Mouse (Mus musculus) intestine, embryonic 15.5 days (tissue): ENCODE data around the gene Fanca. TPM values are rescaled to one million over a fixed set of nuclear protein-coding genes. Genes with fewer than 3 reads are reported as not detected.

Experiments
- ATAC-seq: fragments of 200-750 bp; cut with Nextera tagmentation; 2 replicates; pipeline ENCODE4 v1.8.0; 2017; ENCODE audit warnings: moderate TSS enrichment, moderate library complexity
- H3K27ac ChIP-seq: fragments of 300-500 bp; sonication (generic); 2 replicates; pipeline ENCODE4 v1.5.1; 2015; ENCODE audit warnings: mild to moderate bottlenecking, inconsistent platforms
- H3K27me3 ChIP-seq: fragments of 300-500 bp; sonication (generic); replicated peaks from 2 replicates; pipeline ENCODE4 v1.6.1; 2015; ENCODE audit warnings: inconsistent platforms
- H3K36me3 ChIP-seq: fragments of 300-500 bp; sonication (generic); 2 replicates; pipeline ENCODE4 v1.6.1; 2015; ENCODE audit warnings: inconsistent platforms
- H3K4me1 ChIP-seq: fragments of 300-500 bp; sonication (generic); replicated peaks from 2 replicates; pipeline ENCODE4 v1.6.1; 2015; ENCODE audit warnings: inconsistent platforms
- H3K4me2 ChIP-seq: fragments of 300-500 bp; sonication (generic); replicated peaks from 2 replicates; pipeline ENCODE4 v1.6.1; 2015; ENCODE audit warnings: mild to moderate bottlenecking, inconsistent platforms
- H3K4me3 ChIP-seq: fragments of 300-500 bp; sonication (generic); replicated peaks from 2 replicates; pipeline ENCODE4 v1.5.1; 2015; ENCODE audit warnings: inconsistent platforms
- H3K9ac ChIP-seq: fragments of 300-500 bp; sonication (generic); 2 replicates; pipeline ENCODE4 v1.6.1; 2015; ENCODE audit warnings: inconsistent platforms
- H3K9me3 ChIP-seq: fragments of 300-500 bp; sonication (generic); 2 replicates; pipeline ENCODE4 v1.6.1; 2016; ENCODE audit warnings: inconsistent platforms
- WGBS: fragments of 180-500 bp; shearing (Covaris S2); methylation state at CpG from one replicate; pipeline ENCODE4 v1.1.7; 2015; 5-methylcytosine and 5-hydroxymethylcytosine counted together
- polyA plus RNA-seq: library from polyadenylated mRNA; unstranded; fragments of >200 nt; fragmentation: Nextera tagmentation; extraction: Ambion mirVana; gene quantifications from 2 replicates; pipeline ENCODE4 v1.2.1, GENCODE M21; 2015

Fanca gene
- polyA plus RNA-seq, 1 experiment from 2014 or later, result 21.8 TPM

DNA sequence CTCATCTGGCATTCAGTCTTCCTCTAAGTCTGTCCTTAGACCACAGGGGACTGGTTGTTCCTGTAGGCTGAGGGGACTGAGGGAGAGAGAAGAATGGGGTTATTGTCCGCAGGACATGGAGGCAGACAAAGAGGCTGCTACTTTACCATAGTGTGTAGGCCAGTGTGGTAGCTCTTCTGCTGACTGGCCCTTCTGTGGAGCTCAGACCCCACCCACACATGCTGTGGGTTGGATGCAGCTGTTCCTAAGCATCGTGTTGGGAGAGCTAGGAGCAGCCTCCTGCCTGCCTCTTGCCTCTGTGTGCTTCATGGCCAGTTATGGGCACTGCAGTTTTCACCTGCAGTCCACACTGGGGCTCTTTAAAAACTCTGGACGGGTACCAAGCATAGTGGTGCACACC lies 61.3 kb downstream of the Fanca start:
- no peak overlapping the region for H3K4me2 ChIP-seq
- H3K27ac ChIP-seq, result no peak overlapping the region
- no peak overlapping the region for H3K4me3 ChIP-seq
- no peak overlapping the region for H3K9ac ChIP-seq
- no peaks in the 10 kb centered on the region for H3K27me3 ChIP-seq
- H3K4me1 ChIP-seq, result peaks cover 15% of the 10 kb centered on the region
- no peak for ATAC-seq
- H3K9me3 ChIP-seq, result no peaks in the 10 kb centered on the region
- WGBS, result 78% methylated on average over 3 of the region's 3 CpGs
- peaks cover 33% of the 10 kb centered on the region for H3K36me3 ChIP-seq

DNA sequence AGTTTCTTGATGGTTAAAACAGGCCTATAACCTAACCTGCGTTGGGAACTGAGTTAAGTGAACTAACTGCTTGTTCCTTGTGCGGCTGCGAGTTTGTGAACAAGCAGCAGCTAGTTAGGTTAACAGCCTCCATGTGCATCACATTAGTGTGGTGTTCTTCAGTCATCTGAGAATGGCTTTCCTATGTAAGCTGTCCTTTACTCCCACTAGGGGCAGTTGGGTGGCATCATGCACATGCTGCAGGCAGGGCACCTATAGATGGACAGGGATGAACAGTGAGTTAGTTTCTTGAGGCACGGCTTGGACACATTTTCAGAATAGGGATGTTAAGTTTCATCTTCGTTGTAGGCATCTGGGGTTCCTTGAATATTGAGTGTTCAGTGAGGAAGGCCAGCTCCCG lies 63.2 kb downstream of the Fanca start:
- ATAC-seq, result no peak
- Histone ChIP-seq H3K4me1 (peaks cover 15% of the 10 kb centered on the region), H3K4me3 (peak overlapping the region; percentile 96), H3K9me3 (no peaks in the 10 kb centered on the region), H3K27ac (no peak overlapping the region), H3K36me3 (peaks cover 34% of the 10 kb centered on the region), H3K9ac (peak overlapping the region; percentile 96), H3K4me2 (peak overlapping the region; percentile 90), H3K27me3 (no peaks in the 10 kb centered on the region)
- WGBS, result 71% methylated on average over 6 of the region's 6 CpGs

DNA sequence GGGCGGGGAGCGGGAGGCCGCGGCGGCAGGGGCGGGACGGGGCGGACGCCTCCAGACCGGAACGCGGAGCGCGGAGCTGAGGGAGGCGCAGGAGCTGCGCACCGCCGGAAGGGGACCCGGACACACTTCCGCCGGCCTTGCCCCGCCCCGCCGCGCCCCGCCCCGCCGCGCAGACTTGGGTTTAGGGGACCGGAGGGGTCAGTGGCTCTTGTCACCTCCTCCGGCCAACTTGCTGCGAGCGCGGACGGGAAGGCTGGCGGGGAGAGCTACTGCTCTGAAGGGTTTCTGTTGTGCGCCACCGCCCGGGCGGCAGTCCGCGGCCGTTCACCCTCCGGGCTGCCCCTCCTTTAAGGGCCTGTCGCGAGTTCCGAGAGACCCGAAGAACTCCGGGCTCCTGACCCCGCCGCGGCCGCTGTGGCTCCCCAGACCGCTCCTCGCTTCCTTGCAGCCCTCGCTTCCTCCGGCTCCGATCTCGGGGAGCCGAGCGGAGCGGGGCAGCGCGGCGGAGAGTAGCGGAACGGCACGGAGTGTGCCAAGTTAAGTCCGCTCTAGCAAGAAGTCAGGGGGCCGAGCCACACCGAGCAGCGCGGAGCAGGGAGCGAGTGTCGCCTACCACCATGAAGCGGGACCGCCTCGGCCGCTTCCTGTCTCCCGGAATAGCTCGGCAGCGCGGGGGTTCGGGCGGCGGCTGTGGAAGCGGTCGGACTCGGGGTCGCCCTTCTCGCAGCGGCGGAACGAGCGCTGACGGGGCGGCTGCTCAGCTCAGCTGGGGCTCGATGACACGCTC lies 64.1 kb downstream of the Fanca start, which contains the start of the genes Zfp276 and Vps9d1:
Gene Zfp276 (plus strand): TSS at position 97 of the 787 bp plus-strand sequence.
Gene Vps9d1 (minus strand): TSS at position 250 of the 787 bp plus-strand sequence.
- H3K27ac ChIP-seq, result peak within 1 kb of the TSS; percentile 81
- H3K9me3 ChIP-seq, result no peaks in the 10 kb centered on the region
- H3K4me3 ChIP-seq, result peak within 1 kb of the TSS; percentile 96
- H3K36me3 ChIP-seq, result peaks cover 27% of the 10 kb centered on the region
- H3K9ac ChIP-seq, result peak within 1 kb of the TSS; percentile 96
- ATAC-seq, result peak; percentile 98
- peaks cover 15% of the 10 kb centered on the region for H3K4me1 ChIP-seq
- under 1% methylated on average over 98 of the region's 99 CpGs for WGBS
- peak within 1 kb of the TSS; percentile 90 for H3K4me2 ChIP-seq
- H3K27me3 ChIP-seq, result no peaks in the 10 kb centered on the region

DNA sequence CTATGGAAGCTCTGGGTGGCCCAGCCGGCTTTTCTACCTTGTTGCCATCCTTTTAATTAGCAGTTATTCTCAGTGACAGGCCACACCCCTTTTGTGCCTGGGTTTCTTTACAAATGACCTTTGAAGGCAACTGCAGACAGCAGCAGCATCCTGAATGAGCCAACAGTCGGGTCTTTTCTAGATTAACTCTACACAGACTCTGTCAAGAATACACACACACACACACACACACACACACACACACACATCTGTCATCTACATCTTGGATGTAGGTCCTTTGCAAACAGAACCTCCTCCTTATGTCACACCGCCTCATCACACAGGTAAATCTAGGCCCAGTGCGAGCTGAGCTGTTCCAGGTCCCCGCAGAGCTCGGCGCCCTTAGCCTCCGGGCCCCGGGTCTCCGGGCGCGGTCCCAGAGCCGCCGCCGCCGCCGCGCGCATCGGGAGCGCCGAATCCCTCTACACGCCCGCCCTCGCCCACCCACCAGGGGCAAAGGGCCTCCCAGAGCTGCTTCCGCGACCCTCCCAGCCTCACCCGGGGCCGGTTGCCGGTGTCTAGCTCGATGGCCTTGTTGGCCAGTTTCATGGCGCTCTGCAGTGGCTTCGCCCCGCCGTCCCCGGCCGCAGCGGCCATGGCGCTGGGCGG lies 64.8 kb downstream of the Fanca start:
- H3K36me3 ChIP-seq, result peaks cover 25% of the 10 kb centered on the region
- H3K4me2 ChIP-seq, result peak overlapping the region; percentile 90
- peak; percentile 67 for ATAC-seq
- peaks cover 15% of the 10 kb centered on the region for H3K4me1 ChIP-seq
- peak overlapping the region; percentile 96 for H3K4me3 ChIP-seq
- H3K9me3 ChIP-seq, result no peaks in the 10 kb centered on the region
- under 1% methylated on average over 40 of the region's 40 CpGs for WGBS
- H3K27me3 ChIP-seq, result no peaks in the 10 kb centered on the region
- H3K9ac ChIP-seq, result peak overlapping the region; percentile 96
- H3K27ac ChIP-seq, result peak overlapping the region; percentile 66

DNA sequence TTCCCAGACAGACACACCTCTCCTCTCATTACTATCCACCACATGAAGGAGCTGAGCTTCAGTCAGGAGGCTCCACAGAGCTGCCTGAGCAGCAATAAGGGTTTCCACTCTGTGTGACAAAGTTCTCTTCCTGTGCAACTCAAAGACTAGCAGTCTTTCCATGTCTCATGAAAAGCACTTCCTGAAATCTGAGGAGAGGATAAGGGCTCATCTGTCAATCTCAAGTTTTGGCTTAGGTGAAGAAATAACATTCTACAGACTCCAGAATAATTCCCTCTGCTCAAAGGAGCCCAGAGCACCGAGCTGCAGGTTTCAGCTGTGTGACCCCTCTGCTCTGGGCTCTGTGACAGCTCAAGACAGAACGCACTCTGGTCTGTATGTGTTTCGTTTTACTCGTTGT lies 65.5 kb downstream of the Fanca start:
- 48% methylated on average over 4 of the region's 4 CpGs for WGBS
- H3K36me3 ChIP-seq, result peaks cover 24% of the 10 kb centered on the region
- ATAC-seq, result no peak
- H3K4me3 ChIP-seq, result peak overlapping the region; percentile 96
- peak overlapping the region; percentile 90 for H3K4me2 ChIP-seq
- peak overlapping the region; percentile 96; the same call in 1 of the 2 replicates for H3K9ac ChIP-seq
- H3K27me3 ChIP-seq, result no peaks in the 10 kb centered on the region
- H3K9me3 ChIP-seq, result no peaks in the 10 kb centered on the region
- no peak overlapping the region for H3K27ac ChIP-seq
- H3K4me1 ChIP-seq, result peaks cover 15% of the 10 kb centered on the region

DNA sequence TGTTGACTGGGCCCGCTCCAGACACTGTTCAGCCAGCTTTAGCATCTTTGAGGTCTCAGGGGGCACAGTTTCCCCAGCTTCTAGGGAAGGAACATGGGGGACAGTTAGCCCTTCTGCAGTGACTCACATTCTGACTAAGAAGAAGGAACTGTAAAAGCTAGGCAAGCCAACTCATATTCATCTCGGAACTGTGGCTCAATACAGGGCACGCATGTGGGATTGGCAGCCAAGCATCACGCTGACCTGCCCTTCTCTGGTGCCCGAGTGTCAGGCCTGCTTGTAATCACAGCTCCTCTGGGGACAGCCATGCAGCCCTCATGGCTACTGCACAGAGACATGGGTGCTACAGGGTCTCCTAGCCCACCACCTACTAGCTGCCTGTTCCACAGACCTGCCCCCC lies 67.4 kb downstream of the Fanca start:
- H3K27ac ChIP-seq, result no peak overlapping the region
- ATAC-seq, result no peak
- H3K4me2 ChIP-seq, result no peak overlapping the region
- H3K36me3 ChIP-seq, result peaks cover 30% of the 10 kb centered on the region
- H3K27me3 ChIP-seq, result no peaks in the 10 kb centered on the region
- 95% methylated on average over 5 of the region's 5 CpGs for WGBS
- no peak overlapping the region for H3K9ac ChIP-seq
- H3K4me1 ChIP-seq, result peaks cover 15% of the 10 kb centered on the region
- no peaks in the 10 kb centered on the region for H3K9me3 ChIP-seq
- H3K4me3 ChIP-seq, result no peak overlapping the region

DNA sequence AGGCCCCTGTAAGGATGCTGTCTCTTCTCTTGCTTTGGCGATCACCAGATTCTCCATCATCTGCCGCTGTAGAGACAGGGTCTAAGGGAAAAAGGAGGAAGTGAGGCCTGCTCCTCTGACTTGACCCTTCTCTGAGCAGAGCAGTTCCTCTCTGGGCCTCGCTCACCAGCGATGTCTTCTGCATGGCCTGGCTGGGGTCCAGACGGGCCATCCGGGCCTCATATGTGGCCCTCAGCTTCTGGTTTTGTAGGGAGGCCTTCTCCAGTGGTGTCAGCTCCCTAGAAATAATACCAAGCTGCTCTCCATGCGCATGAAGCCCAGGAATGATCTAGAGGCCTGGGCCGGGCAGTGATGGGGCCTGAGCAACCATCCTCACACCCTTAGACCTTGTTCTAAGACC lies 69.8 kb downstream of the Fanca start:
- no peak overlapping the region for H3K27ac ChIP-seq
- no peak overlapping the region for H3K4me3 ChIP-seq
- no peaks in the 10 kb centered on the region for H3K9me3 ChIP-seq
- no peak for ATAC-seq
- H3K4me1 ChIP-seq, result peaks cover 4% of the 10 kb centered on the region; the same call in 1 of the 2 replicates
- no peak overlapping the region for H3K4me2 ChIP-seq
- H3K9ac ChIP-seq, result no peak overlapping the region
- peaks cover 40% of the 10 kb centered on the region for H3K36me3 ChIP-seq
- 91% methylated on average over 8 of the region's 8 CpGs for WGBS
- H3K27me3 ChIP-seq, result no peaks in the 10 kb centered on the region

DNA sequence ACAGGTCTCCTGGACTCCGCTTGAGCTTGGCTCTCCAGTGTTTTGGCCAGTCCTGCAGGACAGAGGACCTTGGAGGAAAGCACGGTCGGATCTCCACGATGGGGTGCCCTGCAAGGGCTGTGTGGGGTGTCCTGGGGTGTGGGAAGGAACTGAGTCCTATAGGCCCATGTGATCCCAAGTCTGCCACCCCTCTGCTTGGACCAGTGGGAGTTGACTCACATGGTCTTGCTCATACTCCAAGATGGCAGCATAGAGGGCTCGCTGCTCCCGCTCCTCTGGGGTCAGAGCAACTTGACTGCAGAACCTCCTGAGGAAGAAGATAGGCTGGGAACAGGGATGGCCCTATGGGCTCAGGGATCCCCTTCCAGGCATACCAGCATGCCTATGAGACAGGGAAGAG lies 70.6 kb downstream of the Fanca start:
- H3K9me3 ChIP-seq, result no peaks in the 10 kb centered on the region
- no peak overlapping the region for H3K4me3 ChIP-seq
- H3K9ac ChIP-seq, result no peak overlapping the region
- H3K4me2 ChIP-seq, result no peak overlapping the region
- H3K36me3 ChIP-seq, result peaks cover 42% of the 10 kb centered on the region
- no peak overlapping the region for H3K27ac ChIP-seq
- WGBS, result 97% methylated on average over 6 of the region's 6 CpGs
- H3K27me3 ChIP-seq, result no peaks in the 10 kb centered on the region
- ATAC-seq, result no peak
- no peaks in the 10 kb centered on the region for H3K4me1 ChIP-seq

DNA sequence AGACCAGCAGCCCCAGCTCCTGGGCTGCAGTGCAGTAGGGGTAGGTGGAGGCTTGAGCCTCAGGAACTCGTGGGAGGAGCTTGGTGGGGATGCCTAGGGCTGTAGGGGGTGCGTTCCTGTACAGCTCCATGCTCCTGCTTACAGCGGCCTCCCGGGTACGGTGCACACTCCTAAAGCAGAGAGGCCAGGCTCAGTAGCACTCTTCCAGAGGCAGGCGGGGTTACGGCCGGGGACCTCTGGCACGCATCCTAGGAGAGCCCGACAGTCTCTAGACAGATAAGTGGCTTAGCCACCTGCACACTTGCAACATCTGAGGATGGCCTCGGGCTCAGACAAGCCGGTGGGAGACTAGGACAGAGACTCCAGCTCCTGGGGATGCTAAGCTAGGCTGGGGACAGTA lies 72.8 kb downstream of the Fanca start:
- no peak for ATAC-seq
- Histone ChIP-seq H3K27ac (no peak overlapping the region), H3K27me3 (no peaks in the 10 kb centered on the region), H3K4me2 (no peak overlapping the region), H3K36me3 (peaks cover 38% of the 10 kb centered on the region), H3K4me3 (no peak overlapping the region), H3K4me1 (no peaks in the 10 kb centered on the region), H3K9ac (no peak overlapping the region), H3K9me3 (no peaks in the 10 kb centered on the region)
- WGBS, result 90% methylated on average over 12 of the region's 12 CpGs

DNA sequence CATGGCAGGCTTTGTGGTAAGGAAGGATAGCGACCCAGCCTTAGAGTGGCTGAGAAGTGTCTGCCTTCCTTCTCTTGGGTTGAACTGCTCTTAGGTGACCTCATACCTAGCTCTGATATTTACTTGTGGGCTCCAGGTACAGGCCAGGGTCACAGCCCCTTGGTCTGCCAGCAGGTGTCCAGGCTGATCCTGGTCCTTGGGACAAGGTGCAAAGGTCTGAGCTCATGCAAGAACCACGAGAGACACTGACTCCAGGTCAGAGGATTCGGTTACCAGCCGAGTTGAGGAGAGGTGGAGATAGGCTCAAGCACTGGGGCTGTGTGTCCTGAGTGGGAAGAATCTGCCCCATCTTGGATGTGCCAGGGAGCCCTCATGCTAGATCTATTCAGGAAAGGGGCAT lies 74.0 kb downstream of the Fanca start:
- no peak overlapping the region for H3K4me2 ChIP-seq
- H3K4me3 ChIP-seq, result no peak overlapping the region
- no peak overlapping the region for H3K27ac ChIP-seq
- no peaks in the 10 kb centered on the region for H3K9me3 ChIP-seq
- WGBS, result 93% methylated on average over 4 of the region's 4 CpGs
- no peak overlapping the region for H3K9ac ChIP-seq
- no peaks in the 10 kb centered on the region for H3K4me1 ChIP-seq
- no peak for ATAC-seq
- peaks cover 35% of the 10 kb centered on the region for H3K36me3 ChIP-seq
- no peaks in the 10 kb centered on the region for H3K27me3 ChIP-seq

DNA sequence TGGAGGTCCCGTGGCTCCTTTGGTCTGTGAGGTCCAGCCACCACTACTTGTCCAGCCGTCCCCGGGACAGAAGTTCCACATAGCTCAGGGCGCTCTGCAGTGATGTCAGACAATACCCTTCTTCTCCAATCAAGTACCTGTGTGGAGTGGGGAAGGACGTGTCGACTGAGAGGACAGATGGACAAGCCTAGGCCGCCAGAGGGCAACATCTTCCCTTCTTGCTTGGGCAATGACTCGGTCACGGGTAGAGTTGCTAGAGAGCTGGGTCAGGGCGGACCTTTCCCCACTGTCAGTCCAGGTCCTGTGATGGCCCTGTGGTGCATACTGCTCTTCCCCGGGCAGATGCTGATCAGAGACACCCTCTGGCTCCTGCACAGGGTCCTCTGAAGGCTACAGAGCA lies 75.3 kb downstream of the Fanca start:
- no peak for ATAC-seq
- no peaks in the 10 kb centered on the region for H3K27me3 ChIP-seq
- H3K4me1 ChIP-seq, result no peaks in the 10 kb centered on the region
- H3K9me3 ChIP-seq, result no peaks in the 10 kb centered on the region
- 68% methylated on average over 11 of the region's 11 CpGs for WGBS
- peaks cover 30% of the 10 kb centered on the region for H3K36me3 ChIP-seq
- H3K9ac ChIP-seq, result no peak overlapping the region
- H3K27ac ChIP-seq, result no peak overlapping the region
- H3K4me2 ChIP-seq, result no peak overlapping the region
- no peak overlapping the region for H3K4me3 ChIP-seq

DNA sequence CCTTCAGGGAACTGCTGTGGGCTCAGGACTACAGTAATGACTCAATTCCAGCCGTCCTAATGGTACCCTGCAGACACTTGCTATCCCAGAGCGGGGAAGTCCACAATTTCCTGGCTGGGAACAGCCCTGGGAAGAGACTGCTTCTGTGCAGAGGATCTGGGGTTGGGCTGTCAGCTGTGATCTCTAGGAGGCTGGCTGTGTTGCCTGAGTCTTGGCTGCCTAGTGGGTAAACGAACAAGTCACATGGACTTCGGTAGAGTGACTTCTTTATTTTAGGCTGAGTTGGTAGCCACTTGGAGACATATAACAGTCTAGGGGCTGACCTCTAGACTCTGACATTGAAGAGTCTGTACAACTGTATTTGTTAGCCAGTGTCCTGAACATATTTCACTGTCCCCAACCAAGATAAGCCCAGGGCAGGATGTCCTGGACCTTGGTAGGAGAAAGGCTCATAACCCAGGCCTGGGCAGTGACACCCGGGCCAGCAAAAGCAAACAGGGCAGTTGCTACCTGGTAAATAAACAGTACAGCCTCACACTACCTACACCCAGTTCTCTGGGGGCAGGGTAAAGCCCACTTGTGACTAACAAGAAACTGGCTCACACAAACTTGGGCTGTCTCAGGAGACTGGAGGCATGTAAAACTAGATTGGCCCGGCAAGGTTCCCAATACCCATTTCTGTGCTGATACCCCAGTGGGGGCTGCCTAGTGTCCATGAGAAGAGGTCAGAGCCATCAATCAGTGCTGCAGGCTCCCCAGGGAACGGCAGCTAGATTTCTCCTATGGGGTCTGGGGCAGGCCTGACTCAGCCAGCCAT lies 76.1 kb downstream of the Fanca start:
- 83% methylated on average over 7 of the region's 7 CpGs for WGBS
- H3K36me3 ChIP-seq, result peaks cover 24% of the 10 kb centered on the region

More for the DNA sequence above, 76.1 kb downstream of the Fanca start:
- Histone ChIP-seq H3K9ac (no peak overlapping the region), H3K4me3 (no peak overlapping the region), H3K27me3 (no peaks in the 10 kb centered on the region), H3K9me3 (no peaks in the 10 kb centered on the region), H3K4me1 (no peaks in the 10 kb centered on the region), H3K4me2 (no peak overlapping the region), H3K27ac (no peak overlapping the region)
- ATAC-seq, result no peak
